Mouse (Mus musculus) heart, embryonic 11.5 days (tissue): ENCODE results near the gene Gdf9. TPM values are rescaled to one million over a fixed set of nuclear protein-coding genes. Genes with fewer than 3 reads are reported as not detected.

ENCODE experiments used
- ATAC-seq: fragments of 200-750 bp; cut with Nextera tagmentation; replicated peaks from 2 replicates; pipeline ENCODE4 v1.8.0; 2017; ENCODE audit warnings: moderate library complexity; ENCODE audit not compliant: insufficient number of reproducible peaks, low FRiP score, low TSS enrichment
- H3K27ac ChIP-seq: fragments of 300-500 bp; sonication (generic); 2 replicates; pipeline ENCODE4 v1.5.1; 2014; ENCODE audit warnings: mild to moderate bottlenecking, low read depth, low read length
- H3K27me3 ChIP-seq: fragments of 300-500 bp; sonication (generic); 2 replicates; pipeline ENCODE4 v1.6.1; 2014; ENCODE audit warnings: mild to moderate bottlenecking, low read length, mixed read lengths; ENCODE audit not compliant: control insufficient read depth, insufficient read depth
- H3K36me3 ChIP-seq: fragments of 300-500 bp; sonication (generic); 2 replicates; pipeline ENCODE4 v1.6.1; 2014; ENCODE audit warnings: mild to moderate bottlenecking, low read length, moderate library complexity, mixed read lengths; ENCODE audit not compliant: control insufficient read depth, insufficient read depth
- H3K4me1 ChIP-seq: fragments of 300-500 bp; sonication (generic); 2 replicates; pipeline ENCODE4 v1.6.1; 2014; ENCODE audit warnings: low read length; ENCODE audit not compliant: control insufficient read depth, insufficient read depth
- H3K4me2 ChIP-seq: fragments of 300-500 bp; sonication (generic); 2 replicates; pipeline ENCODE4 v1.6.1; 2014; ENCODE audit warnings: mild to moderate bottlenecking, moderate library complexity
- H3K4me3 ChIP-seq: fragments of 300-500 bp; sonication (generic); 2 replicates; pipeline ENCODE4 v1.5.1; 2014; ENCODE audit warnings: low read depth, low read length
- H3K9ac ChIP-seq: fragments of 300-500 bp; sonication (generic); 2 replicates; pipeline ENCODE4 v1.6.1; 2014; ENCODE audit warnings: mild to moderate bottlenecking, low read depth, low read length, moderate library complexity
- H3K9me3 ChIP-seq: fragments of 300-500 bp; sonication (generic); replicated peaks from 2 replicates; pipeline ENCODE4 v1.6.1; 2016; ENCODE audit warnings: low read length; ENCODE audit not compliant: control insufficient read depth
- WGBS: fragments of 180-500 bp; shearing (Covaris S2); extraction: QIAGEN DNeasy Blood & Tissue Kit; methylation state at CpG from one replicate; pipeline ENCODE4 v1.1.7; 2014; ENCODE audit not compliant: insufficient replicate concordance; 5-methylcytosine and 5-hydroxymethylcytosine counted together
- polyA plus RNA-seq: library from polyadenylated mRNA; unstranded; fragments of >200 nt; fragmentation: Nextera tagmentation; extraction: Ambion mirVana; gene quantifications from 2 replicates; pipeline ENCODE4 v1.2.1, GENCODE M21; 2014

Gene Gdf9
- polyA plus RNA-seq, 1 experiment from 2014 or later, result 0.76 TPM

DNA sequence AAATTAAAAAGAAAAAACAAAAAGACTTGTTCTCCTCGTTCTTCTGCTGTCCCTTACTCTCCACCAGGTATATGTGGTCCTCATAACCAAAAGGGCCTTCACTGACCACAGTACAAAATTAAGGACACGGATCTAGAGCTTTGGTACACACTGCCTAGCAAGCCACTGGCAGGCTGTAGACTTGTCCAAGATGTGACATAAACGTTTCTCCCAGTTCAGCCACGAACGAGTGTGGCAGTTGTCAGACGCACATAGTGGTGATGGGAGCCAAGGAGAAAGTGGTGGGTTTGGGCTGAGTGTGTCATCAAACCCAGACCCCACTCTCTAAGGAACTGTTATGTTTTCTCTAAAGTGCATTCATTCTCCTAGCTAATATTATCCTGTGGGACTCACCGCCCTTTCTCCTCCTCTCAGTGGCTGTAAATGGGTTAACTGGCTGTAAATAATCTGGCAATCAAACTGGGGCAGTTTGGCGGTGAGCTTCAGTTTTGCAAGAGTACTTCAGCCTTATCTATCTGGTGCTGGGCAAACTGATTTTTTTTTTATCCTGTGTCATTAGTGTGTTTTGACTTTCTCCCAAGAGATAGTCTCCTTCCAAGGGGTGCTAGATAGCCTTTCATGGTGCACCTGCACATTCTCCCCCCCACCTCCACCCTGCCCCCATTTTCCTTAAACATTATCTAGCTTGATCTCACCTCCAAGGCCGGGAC is 679 bp downstream of the Gdf9 start:
- peak overlapping the region; percentile 89 for H3K27ac ChIP-seq
- H3K4me3 ChIP-seq, result peak overlapping the region; percentile 96
- peak; percentile 28 for ATAC-seq
- H3K36me3 ChIP-seq, result peaks cover 8% of the 10 kb centered on the region
- WGBS, result 18% methylated on average over 9 of the region's 9 CpGs
- no peaks in the 10 kb centered on the region for H3K27me3 ChIP-seq
- H3K4me2 ChIP-seq, result peak overlapping the region; percentile 70
- H3K9ac ChIP-seq, result peak overlapping the region; percentile 60
- no peaks in the 10 kb centered on the region for H3K9me3 ChIP-seq
- peaks cover 8% of the 10 kb centered on the region; the same call in 1 of the 2 replicates for H3K4me1 ChIP-seq

GRCm38 (mm10) chr11:53433057-53433456 is 2.2 kb downstream of the Gdf9 start:
- H3K27ac ChIP-seq, result no peak overlapping the region
- no peak overlapping the region for H3K4me2 ChIP-seq
- WGBS, result 41% methylated on average over 6 of the region's 6 CpGs
- no peak overlapping the region; the same call in 1 of the 2 replicates for H3K9ac ChIP-seq
- H3K27me3 ChIP-seq, result no peaks in the 10 kb centered on the region
- peaks cover 7% of the 10 kb centered on the region; the same call in 1 of the 2 replicates for H3K4me1 ChIP-seq
- H3K4me3 ChIP-seq, result no peak overlapping the region
- H3K9me3 ChIP-seq, result no peaks in the 10 kb centered on the region
- ATAC-seq, result no peak
- peaks cover 8% of the 10 kb centered on the region for H3K36me3 ChIP-seq

DNA sequence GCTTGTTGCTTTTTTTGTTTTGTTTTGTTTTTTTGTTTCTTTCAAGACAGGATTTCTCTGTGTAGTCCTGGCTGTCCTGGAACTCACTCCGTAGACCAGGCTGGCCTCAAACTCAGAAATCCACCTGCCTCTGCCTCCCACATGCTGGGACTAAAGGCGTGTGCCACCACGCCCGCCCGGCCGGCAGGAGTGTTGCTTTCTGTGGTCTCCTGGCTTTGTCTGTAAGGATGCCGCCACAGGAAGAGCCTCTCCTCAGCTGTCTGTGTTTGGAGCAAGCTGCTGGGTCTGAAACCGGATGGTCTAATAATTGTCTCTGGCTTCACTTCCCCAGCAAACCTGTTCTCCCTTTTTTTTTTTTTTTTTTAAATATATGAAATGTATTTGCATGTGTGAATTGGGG is 4.7 kb downstream of the Gdf9 start:
- 73% methylated on average over 8 of the region's 8 CpGs for WGBS

DNA sequence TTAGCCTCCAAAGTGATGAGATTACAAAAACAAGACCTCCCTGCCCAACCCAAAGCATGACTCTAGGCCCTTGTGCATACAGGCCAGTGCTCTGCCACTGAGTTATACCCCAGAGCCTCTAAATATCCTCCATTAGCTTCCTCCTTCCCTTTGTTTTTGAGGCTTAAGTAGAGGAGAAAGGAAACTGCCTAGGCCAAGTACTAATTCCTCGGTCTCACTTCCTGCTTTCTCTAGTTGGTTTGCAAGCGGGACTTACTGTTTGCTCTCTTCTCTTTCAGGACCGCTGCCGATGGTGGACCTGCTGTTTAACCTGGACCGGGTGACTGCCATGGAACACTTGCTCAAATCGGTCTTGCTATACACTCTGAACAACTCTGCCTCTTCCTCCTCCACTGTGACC is 5.5 kb downstream of the Gdf9 start:
- H3K4me3 ChIP-seq, result no peak overlapping the region
- H3K4me2 ChIP-seq, result no peak overlapping the region
- H3K9ac ChIP-seq, result no peak overlapping the region
- no peak overlapping the region for H3K27ac ChIP-seq
- H3K9me3 ChIP-seq, result no peaks in the 10 kb centered on the region
- ATAC-seq, result no peak
- no peaks in the 10 kb centered on the region for H3K4me1 ChIP-seq
- no peaks in the 10 kb centered on the region for H3K27me3 ChIP-seq
- no peaks in the 10 kb centered on the region for H3K36me3 ChIP-seq
- 82% methylated on average over 6 of the region's 6 CpGs for WGBS

More for the DNA sequence above, 4.7 kb downstream of the Gdf9 start:
- Histone ChIP-seq H3K4me3 (no peak overlapping the region), H3K27me3 (no peaks in the 10 kb centered on the region), H3K9me3 (no peaks in the 10 kb centered on the region), H3K9ac (no peak overlapping the region), H3K27ac (no peak overlapping the region), H3K36me3 (no peaks in the 10 kb centered on the region), H3K4me1 (no peaks in the 10 kb centered on the region), H3K4me2 (no peak overlapping the region)
- no peak for ATAC-seq

GRCm38 (mm10) chr11:53441921-53442320 is 11.1 kb downstream of the Gdf9 start:
- H3K4me3 ChIP-seq, result no peak overlapping the region
- WGBS, result 4% methylated on average over 12 of the region's 12 CpGs
- no peaks in the 10 kb centered on the region for H3K9me3 ChIP-seq
- peak overlapping the region; percentile 39 for H3K4me2 ChIP-seq
- peaks cover 2% of the 10 kb centered on the region; the same call in 1 of the 2 replicates for H3K4me1 ChIP-seq
- H3K27ac ChIP-seq, result peak overlapping the region; percentile 82
- no peaks in the 10 kb centered on the region for H3K36me3 ChIP-seq
- no peaks in the 10 kb centered on the region for H3K27me3 ChIP-seq
- peak overlapping the region; percentile 62 for H3K9ac ChIP-seq
- no peak for ATAC-seq

DNA sequence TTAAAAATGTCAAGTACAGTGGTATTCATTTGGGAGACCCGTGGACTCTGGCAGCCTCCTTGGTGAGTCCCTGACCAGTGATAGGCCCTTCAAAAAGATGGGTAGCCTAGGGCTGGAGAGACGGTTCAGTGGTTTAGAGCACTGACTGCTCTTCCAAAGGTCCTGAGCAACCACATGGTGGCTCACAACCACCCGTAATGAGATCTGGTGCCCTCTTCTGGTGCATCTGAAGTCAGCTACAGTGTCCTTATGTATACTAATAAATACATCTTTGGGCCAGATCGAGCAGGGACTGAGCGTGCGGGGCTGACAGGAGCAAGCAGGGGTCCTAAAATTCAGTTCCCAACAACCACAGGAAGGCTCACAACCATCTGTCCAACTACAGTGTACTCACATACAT is 13.0 kb downstream of the Gdf9 start:
- Histone ChIP-seq H3K9ac (no peak overlapping the region), H3K9me3 (no peaks in the 10 kb centered on the region), H3K4me1 (peaks cover 2% of the 10 kb centered on the region; the same call in 1 of the 2 replicates), H3K27ac (no peak overlapping the region), H3K4me2 (no peak overlapping the region), H3K36me3 (no peaks in the 10 kb centered on the region), H3K27me3 (no peaks in the 10 kb centered on the region), H3K4me3 (no peak overlapping the region)
- ATAC-seq, result no peak
- WGBS, result 44% methylated on average over 6 of the region's 6 CpGs

- 29% methylated on average over 13 of the region's 13 CpGs for WGBS
- H3K4me1 ChIP-seq, result peaks cover 2% of the 10 kb centered on the region; the same call in 1 of the 2 replicates
- H3K27ac ChIP-seq, result no peak overlapping the region
- 0 out of 2 replicates have a peak, but pooled peaks cover 5% of the 10 kb centered on the region for H3K27me3 ChIP-seq
- no peak overlapping the region for H3K9ac ChIP-seq
- H3K4me3 ChIP-seq, result no peak overlapping the region
- no peaks in the 10 kb centered on the region for H3K36me3 ChIP-seq
- no peak for ATAC-seq
- H3K4me2 ChIP-seq, result no peak overlapping the region
- no peaks in the 10 kb centered on the region for H3K9me3 ChIP-seq
Measured at GRCm38 (mm10) chr11:53445562-53445961, 14.7 kb downstream of the Gdf9 start.

- WGBS, result 81% methylated on average over 13 of the region's 13 CpGs
- Histone ChIP-seq H3K4me1 (peaks cover 2% of the 10 kb centered on the region; the same call in 1 of the 2 replicates), H3K9me3 (no peaks in the 10 kb centered on the region), H3K4me3 (no peak overlapping the region), H3K9ac (no peak overlapping the region), H3K27ac (no peak overlapping the region), H3K4me2 (no peak overlapping the region), H3K27me3 (0 out of 2 replicates have a peak, but pooled peaks cover 5% of the 10 kb centered on the region), H3K36me3 (no peaks in the 10 kb centered on the region)
- no peak for ATAC-seq
Measured at GRCm38 (mm10) chr11:53446183-53446582, 15.4 kb downstream of the Gdf9 start.

GRCm38 (mm10) chr11:53447996-53448395 is 17.2 kb downstream of the Gdf9 start:
- H3K27me3 ChIP-seq, result 0 out of 2 replicates have a peak, but pooled peaks cover 5% of the 10 kb centered on the region
- WGBS, result 85% methylated on average over 8 of the region's 8 CpGs
- no peaks in the 10 kb centered on the region for H3K4me1 ChIP-seq
- no peak overlapping the region for H3K4me2 ChIP-seq
- no peak for ATAC-seq
- no peak overlapping the region for H3K9ac ChIP-seq
- no peaks in the 10 kb centered on the region for H3K9me3 ChIP-seq
- no peaks in the 10 kb centered on the region for H3K36me3 ChIP-seq
- no peak overlapping the region for H3K27ac ChIP-seq
- no peak overlapping the region for H3K4me3 ChIP-seq
